Mouse (Mus musculus): ENCODE results near the gene Inka2. TPM values are rescaled to one million over a fixed set of nuclear protein-coding genes. Genes with fewer than 3 reads are reported as not detected.

Gene Inka2
- polyA plus RNA-seq, 1 experiment: 1.5 TPM

DNA sequence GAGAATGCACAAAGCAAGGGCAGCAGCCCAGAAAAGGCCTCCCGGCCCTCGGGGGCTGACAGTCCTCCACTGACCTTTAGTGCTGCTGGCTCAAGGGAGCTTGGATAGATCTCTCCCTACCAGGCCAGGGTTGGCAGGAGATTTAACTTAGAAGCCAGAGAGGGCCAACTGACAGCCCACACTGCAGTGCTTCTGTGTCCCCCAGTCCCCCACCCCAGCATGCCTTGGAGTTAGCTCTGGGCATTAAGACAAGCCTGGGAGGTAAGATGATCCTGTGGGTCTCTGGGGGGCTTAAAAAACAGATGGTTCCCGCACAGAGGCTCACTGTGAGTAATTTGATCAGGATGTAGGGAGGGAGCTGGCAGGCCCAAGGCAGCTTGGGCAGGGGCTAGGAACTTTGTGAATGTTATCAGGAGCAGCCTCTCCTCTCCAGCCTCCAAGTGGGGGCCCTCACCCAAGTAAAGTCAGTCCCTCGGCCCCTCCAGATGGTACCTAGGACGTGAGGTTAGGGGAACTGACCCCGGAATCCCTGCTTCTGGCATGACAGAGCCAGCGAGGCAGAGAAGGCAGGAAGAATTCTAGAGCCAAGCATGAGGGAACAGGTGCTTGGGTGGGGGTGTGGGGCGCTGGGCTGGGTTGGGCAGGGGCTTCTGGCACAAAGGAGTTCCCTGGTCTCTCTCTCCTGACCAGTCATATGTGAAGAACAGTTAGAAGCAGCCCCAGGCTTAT lies 9.9 kb downstream of the Inka2 start:
- Histone ChIP-seq H3K4me3 (replicated peaks; ENCODE audit: control insufficient read depth, low read depth, low read length) (no peak overlapping the region), H3K27ac (ENCODE audit: control insufficient read depth, insufficient read depth, low read depth, low read length, poor library complexity) (no peak overlapping the region), H3K4me1 (ENCODE audit: control insufficient read depth, insufficient read depth, low read length) (no peaks in the 10 kb centered on the region)
- no peak for TF ChIP-seq CTCF (IDR thresholded peaks at IDR 0.05; ENCODE audit: control insufficient read depth, insufficient read depth, low read length)
- no peak for TF ChIP-seq POLR2A (IDR thresholded peaks at IDR 0.05; ENCODE audit: borderline replicate concordance, control insufficient read depth, low read depth, low read length)
- 79% methylated on average over 8 of the region's 8 CpGs for WGBS

GRCm38 (mm10) chr3:105714820-105715167 lies 10.4 kb downstream of the Inka2 start:
- Histone ChIP-seq H3K4me3 (replicated peaks; ENCODE audit: control insufficient read depth, low read depth, low read length) (no peak overlapping the region), H3K4me1 (ENCODE audit: control insufficient read depth, insufficient read depth, low read length) (no peaks in the 10 kb centered on the region), H3K27ac (ENCODE audit: control insufficient read depth, insufficient read depth, low read depth, low read length, poor library complexity) (no peak overlapping the region)
- TF ChIP-seq POLR2A (IDR thresholded peaks at IDR 0.05; ENCODE audit: borderline replicate concordance, control insufficient read depth, low read depth, low read length): no peak

DNA sequence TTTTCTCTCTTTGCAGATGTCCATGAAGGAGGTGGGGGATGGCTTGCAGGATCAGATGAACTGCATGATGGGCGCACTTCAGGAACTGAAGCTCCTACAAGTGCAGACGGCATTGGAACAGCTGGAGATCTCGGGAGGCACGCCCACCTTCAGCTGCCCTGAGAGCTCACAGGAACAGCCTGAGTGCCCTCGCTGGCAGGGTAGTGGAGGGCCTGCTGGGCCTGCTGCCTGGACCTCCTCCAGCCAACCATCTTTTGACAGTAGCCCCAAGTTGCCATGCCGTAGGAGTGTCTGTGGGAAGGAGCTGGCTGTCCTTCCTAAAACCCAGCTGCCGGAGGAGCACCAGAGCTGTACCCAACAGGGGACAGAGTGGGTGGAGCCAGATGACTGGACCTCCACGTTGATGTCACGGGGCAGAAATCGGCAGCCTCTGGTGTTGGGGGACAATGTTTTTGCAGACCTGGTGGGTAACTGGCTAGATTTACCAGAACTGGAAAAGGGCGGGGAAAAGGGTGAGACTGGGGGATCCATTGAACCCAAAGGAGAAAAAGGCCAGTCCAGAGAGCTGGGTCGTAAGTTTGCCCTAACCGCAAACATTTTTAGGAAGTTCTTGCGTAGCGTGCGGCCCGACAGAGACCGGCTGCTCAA lies 12.1 kb downstream of the Inka2 start:
- no peaks in the 10 kb centered on the region for H3K4me1 ChIP-seq (ENCODE audit: control insufficient read depth, insufficient read depth, low read length)
- WGBS: 76% methylated on average over 18 of the region's 18 CpGs
- no peak overlapping the region for H3K27ac ChIP-seq (ENCODE audit: control insufficient read depth, insufficient read depth, low read depth, low read length, poor library complexity)

GRCm38 (mm10) chr3:105717856-105718555 lies 13.6 kb downstream of the Inka2 start:
- no peaks in the 10 kb centered on the region for H3K4me1 ChIP-seq (ENCODE audit: control insufficient read depth, insufficient read depth, low read length)
- WGBS: 85% methylated on average over 11 of the region's 11 CpGs
- no peak overlapping the region for H3K4me3 ChIP-seq (replicated peaks; ENCODE audit: control insufficient read depth, low read depth, low read length)
- H3K27ac ChIP-seq (ENCODE audit: control insufficient read depth, insufficient read depth, low read depth, low read length, poor library complexity): no peak overlapping the region
- TF ChIP-seq POLR2A (IDR thresholded peaks at IDR 0.05; ENCODE audit: borderline replicate concordance, control insufficient read depth, low read depth, low read length): no peak
- TF ChIP-seq CTCF (IDR thresholded peaks at IDR 0.05; ENCODE audit: control insufficient read depth, insufficient read depth, low read length): no peak

More for the DNA sequence above, 12.1 kb downstream of the Inka2 start:
- TF ChIP-seq POLR2A (IDR thresholded peaks at IDR 0.05; ENCODE audit: borderline replicate concordance, control insufficient read depth, low read depth, low read length) (no peak), CTCF (IDR thresholded peaks at IDR 0.05; ENCODE audit: control insufficient read depth, insufficient read depth, low read length) (no peak)
- H3K4me3 ChIP-seq (replicated peaks; ENCODE audit: control insufficient read depth, low read depth, low read length): no peak overlapping the region

DNA sequence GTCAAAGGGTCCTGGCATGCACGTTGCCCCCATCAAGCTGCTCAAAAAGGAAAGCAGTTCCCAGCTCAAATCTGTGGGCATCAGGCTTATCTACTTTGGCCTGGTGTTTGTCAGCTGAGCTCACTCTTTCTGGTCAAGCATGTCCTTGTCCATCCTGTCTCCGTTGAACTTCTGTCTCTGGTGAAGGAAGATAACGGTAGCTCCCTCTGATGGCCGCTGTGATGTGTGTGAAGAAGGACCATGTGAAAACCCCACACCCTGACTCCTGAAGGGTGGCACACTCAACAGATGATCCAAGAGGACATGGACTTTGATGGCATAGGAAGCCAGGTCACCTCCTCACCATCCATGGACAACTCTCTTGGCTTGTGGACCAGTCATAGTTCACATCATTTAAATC lies 14.3 kb downstream of the Inka2 start:
- no peak for TF ChIP-seq POLR2A (IDR thresholded peaks at IDR 0.05; ENCODE audit: borderline replicate concordance, control insufficient read depth, low read depth, low read length)
- no peak for TF ChIP-seq CTCF (IDR thresholded peaks at IDR 0.05; ENCODE audit: control insufficient read depth, insufficient read depth, low read length)
- WGBS: 71% methylated on average over 4 of the region's 4 CpGs
- H3K27ac ChIP-seq (ENCODE audit: control insufficient read depth, insufficient read depth, low read depth, low read length, poor library complexity): no peak overlapping the region
- no peak overlapping the region for H3K4me3 ChIP-seq (replicated peaks; ENCODE audit: control insufficient read depth, low read depth, low read length)
- H3K4me1 ChIP-seq (ENCODE audit: control insufficient read depth, insufficient read depth, low read length): no peaks in the 10 kb centered on the region

DNA sequence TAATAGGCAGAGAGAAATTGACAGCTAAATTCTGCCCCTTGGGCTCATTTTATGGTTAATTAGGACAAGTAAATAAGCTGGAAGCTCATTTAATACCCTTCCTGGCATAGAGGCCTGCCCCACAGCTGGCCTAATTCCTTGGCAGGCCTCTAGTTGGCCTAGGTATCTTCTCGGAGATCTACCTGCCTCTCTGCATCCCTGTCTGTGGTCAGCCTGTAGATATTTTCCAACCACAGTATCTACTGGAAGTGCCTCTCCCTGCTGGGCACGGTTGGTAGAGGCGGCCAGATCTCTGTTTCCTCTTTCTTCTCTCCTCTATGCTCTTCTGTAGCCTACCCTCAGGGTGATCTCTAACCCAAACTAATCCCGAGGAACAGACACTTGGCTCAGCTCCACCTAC lies 15.6 kb downstream of the Inka2 start:
- 34% methylated on average over 4 of the region's 4 CpGs for WGBS
- H3K4me3 ChIP-seq (replicated peaks; ENCODE audit: control insufficient read depth, low read depth, low read length): no peak overlapping the region
- H3K27ac ChIP-seq (ENCODE audit: control insufficient read depth, insufficient read depth, low read depth, low read length, poor library complexity): no peak overlapping the region
- TF ChIP-seq CTCF (IDR thresholded peaks at IDR 0.05; ENCODE audit: control insufficient read depth, insufficient read depth, low read length): no peak
- TF ChIP-seq POLR2A (IDR thresholded peaks at IDR 0.05; ENCODE audit: borderline replicate concordance, control insufficient read depth, low read depth, low read length): no peak
- H3K4me1 ChIP-seq (ENCODE audit: control insufficient read depth, insufficient read depth, low read length): no peaks in the 10 kb centered on the region

DNA sequence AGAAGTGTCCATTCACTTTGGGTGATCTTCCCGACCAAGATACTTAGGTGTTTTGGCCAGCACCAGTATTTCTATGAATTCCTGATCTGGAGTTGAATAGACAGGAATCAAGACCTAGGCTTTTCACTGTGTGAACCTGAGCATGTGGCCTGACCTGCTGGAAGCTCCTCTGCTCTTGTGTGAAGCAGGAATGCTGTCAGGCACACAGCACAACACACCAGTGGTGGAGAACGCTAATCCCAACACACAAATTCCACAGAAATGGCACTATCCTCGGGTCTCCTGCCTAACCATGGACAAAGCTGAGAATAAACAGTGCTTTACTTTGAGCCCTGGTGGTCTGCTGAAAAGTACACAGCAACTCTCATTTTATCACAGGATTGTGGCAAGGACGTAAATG lies 16.1 kb downstream of the Inka2 start:
- whole genome bisulfite sequencing: 70% methylated on average over 4 of the region's 4 CpGs
- H3K4me3 ChIP-seq (replicated peaks; ENCODE audit: control insufficient read depth, low read depth, low read length): no peak overlapping the region
- H3K4me1 ChIP-seq (ENCODE audit: control insufficient read depth, insufficient read depth, low read length): no peaks in the 10 kb centered on the region
- TF ChIP-seq CTCF (IDR thresholded peaks at IDR 0.05; ENCODE audit: control insufficient read depth, insufficient read depth, low read length): no peak
- no peak overlapping the region for H3K27ac ChIP-seq (ENCODE audit: control insufficient read depth, insufficient read depth, low read depth, low read length, poor library complexity)

- H3K4me1 ChIP-seq (ENCODE audit: control insufficient read depth, insufficient read depth, low read length): no peaks in the 10 kb centered on the region
- WGBS: 45% methylated on average over 2 of the region's 2 CpGs
- no peak overlapping the region for H3K4me3 ChIP-seq (replicated peaks; ENCODE audit: control insufficient read depth, low read depth, low read length)
- no peak overlapping the region for H3K27ac ChIP-seq (ENCODE audit: control insufficient read depth, insufficient read depth, low read depth, low read length, poor library complexity)
- TF ChIP-seq CTCF (IDR thresholded peaks at IDR 0.05; ENCODE audit: control insufficient read depth, insufficient read depth, low read length) (no peak), POLR2A (IDR thresholded peaks at IDR 0.05; ENCODE audit: borderline replicate concordance, control insufficient read depth, low read depth, low read length) (no peak)
Measured at GRCm38 (mm10) chr3:105721681-105722201, 17.3 kb downstream of the Inka2 start.

Data from bone marrow, adult 2 months (tissue).